Mouse (Mus musculus): Measurements from ENCODE around the gene Tmprss2.
"Not testable (repeated sequence)": the region's sequence is repeated elsewhere in the genome, so short reads cannot be mapped to it uniquely, and the experiment has no call there.

Gene Tmprss2

GRCm38 (mm10) chr16:97582876-97583275 lies 28.1 kb downstream of the Tmprss2 start:
- not testable (repeated sequence) for DNase-seq

GRCm38 (mm10) chr16:97569426-97569825 lies 41.6 kb downstream of the Tmprss2 start:
- no peak for DNase-seq

GRCm38 (mm10) chr16:97568662-97569061 lies 42.3 kb downstream of the Tmprss2 start:
- peak; percentile 56 to 61 for DNase-seq

- no peak for DNase-seq
Measured at GRCm38 (mm10) chr16:97544340-97544739, 66.7 kb downstream of the Tmprss2 start.

GRCm38 (mm10) chr16:97536859-97537258 lies 74.1 kb downstream of the Tmprss2 start:
- no peak for DNase-seq

DNA sequence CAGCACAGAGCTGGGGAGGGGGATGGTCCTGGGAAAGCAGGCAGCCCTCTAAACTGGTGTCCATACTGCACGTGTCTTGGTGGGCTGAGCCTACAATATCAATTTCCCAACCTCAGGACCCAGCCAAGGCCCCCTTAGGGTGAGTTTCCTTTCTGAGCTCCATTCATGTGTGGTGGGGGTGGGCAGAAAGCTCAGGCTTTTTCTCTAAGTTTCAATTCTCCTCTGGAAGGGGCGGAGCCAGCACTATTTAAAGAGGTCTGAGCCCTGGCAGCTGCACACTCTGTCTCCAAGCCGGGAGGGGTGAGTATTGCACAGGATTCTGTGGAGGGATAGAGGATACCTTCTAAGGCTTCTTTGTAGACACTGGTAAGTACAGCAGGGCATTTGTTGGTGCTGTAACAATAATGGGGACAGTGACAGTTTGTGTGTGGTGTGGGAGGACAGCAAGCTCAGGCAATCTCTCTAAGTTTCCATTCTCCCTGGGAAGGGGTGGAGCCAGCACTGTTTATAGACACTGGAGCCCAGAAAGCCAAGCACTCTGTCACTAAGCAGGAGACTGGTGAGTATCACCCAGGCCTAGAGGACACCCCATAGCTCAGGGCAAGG lies 75.1 kb downstream of the Tmprss2 start:
- DNase-seq, result peak; percentile 64 to 65

DNA sequence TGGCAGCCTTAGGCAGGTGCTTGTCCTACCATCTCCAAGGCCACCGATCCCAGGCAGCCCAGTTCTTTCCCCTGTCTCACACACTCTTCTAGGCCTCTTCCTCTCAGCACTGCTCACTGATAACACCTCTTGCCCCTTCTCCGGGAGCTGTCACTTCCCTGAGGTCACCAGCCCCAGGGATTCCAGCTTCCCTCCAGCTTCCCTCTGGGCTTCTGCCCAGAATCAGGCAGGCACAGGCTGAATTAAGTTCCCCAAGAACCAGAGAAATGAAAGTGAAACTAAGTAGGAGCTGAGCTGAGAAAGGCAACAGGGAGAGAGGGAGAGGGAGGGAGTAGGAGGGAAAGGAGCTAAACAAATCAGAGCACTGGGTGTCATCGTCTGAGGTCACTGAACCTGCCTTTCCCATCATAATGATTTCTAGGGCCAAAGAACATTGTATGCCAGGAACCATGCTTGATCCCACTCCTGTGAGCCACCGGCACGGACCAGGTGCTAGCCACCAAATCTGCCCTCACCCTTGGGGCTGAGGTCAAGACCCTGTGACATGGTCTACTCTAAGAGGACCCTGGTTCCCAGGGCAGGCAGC lies 76.0 kb downstream of the Tmprss2 start:
- peak; percentile 22 to 23 for DNase-seq

GRCm38 (mm10) chr16:97534448-97534847 lies 76.5 kb downstream of the Tmprss2 start:
- DNase-seq, result no peak

DNA sequence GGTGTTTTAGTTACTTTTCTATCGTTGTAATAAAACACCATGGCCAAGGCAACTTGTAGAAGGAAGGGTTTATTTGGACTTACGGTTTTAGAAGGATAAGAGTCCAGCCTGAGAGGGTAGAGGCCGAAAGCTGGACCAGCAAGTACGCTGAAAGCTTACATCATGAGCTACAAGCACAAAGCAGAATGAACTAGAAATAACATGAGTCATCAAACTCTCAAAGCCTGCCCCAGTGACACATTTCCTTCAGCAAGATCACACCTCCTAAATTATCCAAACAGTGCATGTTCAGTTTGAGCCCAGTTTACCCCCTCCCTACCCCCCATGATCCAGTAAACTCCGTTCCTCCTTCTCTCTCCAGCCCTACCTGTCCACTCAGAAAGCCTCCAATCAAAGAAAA lies 77.2 kb downstream of the Tmprss2 start:
- DNase-seq, result no peak

DNA sequence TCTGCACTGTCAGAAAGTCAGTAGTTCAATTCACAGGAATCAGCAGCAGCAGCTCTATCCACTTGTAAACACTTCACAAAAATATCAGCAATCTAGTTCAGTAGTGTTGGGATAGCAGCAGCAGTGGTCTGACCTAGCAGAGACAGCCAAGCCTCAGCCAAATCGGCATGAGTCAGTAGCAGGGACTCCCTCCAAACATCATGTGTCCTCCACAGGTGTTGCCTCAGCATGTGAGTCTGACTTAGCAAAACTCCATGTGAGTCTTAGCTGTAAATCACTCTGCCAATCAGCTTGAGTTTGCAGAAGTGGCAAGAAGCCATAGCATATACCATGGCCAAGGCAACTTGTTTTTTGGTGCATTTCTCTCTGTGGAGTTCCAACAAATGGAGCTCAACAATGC lies 77.9 kb downstream of the Tmprss2 start:
- no peak for DNase-seq

- DNase-seq, result no peak
Measured at GRCm38 (mm10) chr16:97529241-97529640, 81.8 kb downstream of the Tmprss2 start.

DNA sequence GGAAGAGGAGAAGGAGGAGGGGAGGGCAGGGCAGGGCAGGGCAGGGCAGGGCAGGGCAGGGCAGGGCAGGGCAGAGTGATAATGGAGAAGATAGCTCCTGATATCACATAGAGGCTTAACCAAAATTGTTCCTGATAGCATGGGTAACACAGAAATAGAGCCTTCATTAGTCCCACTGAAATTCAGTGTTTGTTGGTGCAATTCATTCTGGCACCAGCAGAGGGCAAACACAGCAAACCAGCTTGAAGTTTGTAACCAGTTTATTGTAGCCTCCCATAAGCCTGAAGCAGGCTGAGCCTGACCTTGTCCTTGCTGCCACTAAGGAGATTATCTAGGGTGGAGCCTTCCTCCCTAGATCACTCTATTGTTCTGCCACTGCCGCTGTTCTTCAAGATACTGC lies 88.0 kb downstream of the Tmprss2 start:
- DNase-seq, result peak; percentile 35 to 47

DNA sequence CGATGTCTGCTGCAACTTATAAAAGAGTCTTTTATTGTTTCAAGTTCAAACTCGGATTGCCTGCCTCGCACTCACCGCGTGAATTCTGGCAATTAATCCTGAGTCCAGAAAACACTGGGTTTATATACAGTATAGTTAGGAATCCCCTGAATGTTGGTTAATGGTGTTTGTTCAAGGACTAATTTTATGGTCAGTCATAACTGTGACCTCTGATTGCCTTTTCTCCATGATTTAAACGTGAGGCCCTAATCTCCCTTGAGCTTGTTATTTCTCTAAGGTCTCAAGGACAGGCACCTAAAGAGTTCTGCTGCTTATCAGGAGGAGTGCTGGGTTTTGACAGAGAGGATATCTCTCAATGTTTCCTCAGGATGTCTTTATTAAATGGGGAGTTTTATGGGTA lies 89.0 kb downstream of the Tmprss2 start:
- DNase-seq, result no peak

GRCm38 (mm10) chr16:97516341-97516740 lies 94.7 kb downstream of the Tmprss2 start:
- DNase-seq, result no peak

Measured in B cell, adult 2 months (primary cell).